Mouse (Mus musculus) stomach, postnatal 0 days (tissue): ENCODE data around the gene Borcs6.

Experiments used
- CTCF ChIP-seq: IDR thresholded peaks from 2 replicates; pipeline ENCODE4 v1.5.1; 2016; ENCODE audit warnings: antibody characterized with exemption, low read depth, mild to moderate bottlenecking, moderate library complexity
- EP300 ChIP-seq: optimal IDR thresholded peaks from 2 replicates; pipeline ENCODE3; 2016; ENCODE audit warnings: antibody characterized with exemption

DNA sequence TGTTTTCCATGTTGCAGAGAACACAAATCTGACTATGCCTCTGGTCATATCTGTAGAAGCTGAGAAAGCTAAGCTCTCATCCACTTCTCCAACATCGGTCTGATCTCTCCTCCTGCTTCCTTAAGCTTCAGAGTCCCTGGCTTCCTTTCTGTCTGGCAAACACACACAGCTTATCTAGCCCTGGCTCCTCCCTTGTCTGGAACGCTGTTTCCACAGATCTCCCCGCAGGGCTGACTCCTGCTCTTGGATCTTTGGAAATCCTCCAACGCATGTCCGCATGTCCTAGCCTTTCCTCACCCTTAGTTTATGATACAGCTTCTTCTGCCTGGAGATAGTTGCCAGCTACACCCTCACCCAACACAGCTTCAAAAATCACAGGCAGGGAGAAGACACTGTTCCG, 8.1 kb downstream of the Borcs6 start:
- TF ChIP-seq EP300: no peak
- TF ChIP-seq CTCF: no peak
